Mouse (Mus musculus) kidney, adult 18-20 months (tissue): ENCODE results near the gene Zcchc24.
"Not testable (repeated sequence)": the region's sequence is repeated elsewhere in the genome, so short reads cannot be mapped to it uniquely, and the experiment has no call there.

Experiments used
- DNase-seq: peaks from one replicate; pipeline ENCODE4 v3.0.0; 2021

Gene Zcchc24

GRCm38 (mm10) chr14:25768915-25769625 lies at the start of gene Zcchc24:
Zcchc24 (minus strand) TSS chr14:25769039.
- DNase-seq, result peak; percentile 85

DNA sequence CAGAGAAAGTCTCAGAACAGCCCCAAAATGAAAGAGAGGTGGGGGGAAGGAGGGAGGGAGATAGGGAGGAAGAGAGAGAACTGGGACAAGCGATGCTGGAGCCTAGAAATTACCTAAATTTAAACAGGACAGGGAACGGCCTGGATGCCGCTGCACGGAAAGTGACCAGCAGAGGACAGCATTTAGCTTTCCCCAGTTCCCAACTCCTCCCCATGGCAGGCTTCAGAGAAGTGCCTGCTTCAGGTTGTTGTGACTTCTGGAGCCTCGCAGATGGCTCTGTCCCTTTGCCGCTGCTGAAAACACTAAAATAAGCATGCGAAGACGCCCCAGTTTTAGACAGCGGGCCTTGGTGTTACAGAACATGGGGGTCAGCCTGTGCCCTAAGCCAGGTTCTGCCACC lies 47.6 kb upstream of the Zcchc24 start:
- peak; percentile 75 for DNase-seq

GRCm38 (mm10) chr14:25814140-25814539 lies 45.3 kb upstream of the Zcchc24 start:
- DNase-seq, result no peak

DNA sequence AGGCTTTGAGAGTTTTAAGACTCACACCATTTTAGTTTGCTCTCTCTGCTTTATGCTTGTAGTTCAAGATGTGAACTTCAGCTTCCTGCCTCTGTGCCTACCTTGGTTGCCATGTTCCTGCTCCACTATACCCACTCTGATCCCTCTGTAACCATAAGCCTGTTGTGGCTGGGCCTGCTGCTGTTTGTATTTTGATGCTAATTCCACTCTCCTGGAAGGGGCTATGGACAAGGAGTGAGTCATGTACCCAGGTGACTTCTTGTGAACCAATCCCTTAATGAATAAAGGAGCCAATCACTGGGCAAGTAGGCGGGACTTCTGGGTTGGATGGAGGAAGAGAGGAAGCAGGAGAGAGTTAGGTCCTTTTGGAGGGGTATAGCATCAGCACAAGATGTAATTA lies 42.2 kb upstream of the Zcchc24 start:
- DNase-seq, result not testable (repeated sequence)

GRCm38 (mm10) chr14:25806561-25806960 lies 37.7 kb upstream of the Zcchc24 start:
- no peak for DNase-seq

GRCm38 (mm10) chr14:25805871-25806270 lies 37.0 kb upstream of the Zcchc24 start:
- DNase-seq, result peak; percentile 15

DNA sequence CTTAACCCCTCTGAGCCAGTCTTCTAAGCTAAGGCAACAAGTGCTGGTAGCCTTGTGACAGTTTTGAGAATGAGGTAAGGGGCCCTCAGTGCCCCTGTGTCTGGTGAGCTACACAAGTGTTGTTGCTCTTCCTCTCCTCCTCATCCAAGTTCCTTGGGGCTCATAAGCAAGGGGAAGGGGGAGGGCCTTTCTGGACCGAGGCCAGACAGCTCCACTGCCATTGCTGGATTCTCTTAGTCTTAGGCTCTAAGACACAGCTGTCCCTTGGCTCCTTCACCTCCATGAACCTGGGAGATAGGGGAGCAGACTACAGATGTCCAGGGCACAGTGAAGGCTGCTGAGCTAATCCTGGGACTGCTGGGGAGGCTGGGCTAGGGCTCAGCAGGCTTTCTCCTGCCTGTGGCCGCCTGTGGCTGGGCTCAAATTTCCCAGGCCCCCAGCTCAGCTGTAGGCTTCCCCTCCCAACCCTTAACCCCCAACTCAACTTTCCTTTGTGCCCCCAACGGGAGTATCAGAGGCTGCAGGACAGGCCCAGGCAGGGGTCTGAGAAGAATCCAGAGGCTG lies 34.5 kb upstream of the Zcchc24 start:
- no peak for DNase-seq

- no peak for DNase-seq
These were observed 33.7 kb upstream of the Zcchc24 start for GRCm38 (mm10) chr14:25802511-25802910.

- peak; percentile 80 for DNase-seq
These were observed 31.5 kb upstream of the Zcchc24 start for GRCm38 (mm10) chr14:25800166-25800960.

- no peak for DNase-seq
These were observed 27.8 kb upstream of the Zcchc24 start for GRCm38 (mm10) chr14:25796619-25797018.

GRCm38 (mm10) chr14:25795561-25796174 lies 26.8 kb upstream of the Zcchc24 start:
- no peak for DNase-seq

- no peak for DNase-seq
These were observed 26.2 kb upstream of the Zcchc24 start for GRCm38 (mm10) chr14:25795067-25795466.

GRCm38 (mm10) chr14:25794331-25794730 lies 25.5 kb upstream of the Zcchc24 start:
- no peak for DNase-seq

- no peak for DNase-seq
These were observed 22.0 kb upstream of the Zcchc24 start for GRCm38 (mm10) chr14:25790768-25791302.

GRCm38 (mm10) chr14:25789946-25790345 lies 21.1 kb upstream of the Zcchc24 start:
- DNase-seq, result no peak

GRCm38 (mm10) chr14:25789207-25789606 lies 20.4 kb upstream of the Zcchc24 start:
- no peak for DNase-seq

DNA sequence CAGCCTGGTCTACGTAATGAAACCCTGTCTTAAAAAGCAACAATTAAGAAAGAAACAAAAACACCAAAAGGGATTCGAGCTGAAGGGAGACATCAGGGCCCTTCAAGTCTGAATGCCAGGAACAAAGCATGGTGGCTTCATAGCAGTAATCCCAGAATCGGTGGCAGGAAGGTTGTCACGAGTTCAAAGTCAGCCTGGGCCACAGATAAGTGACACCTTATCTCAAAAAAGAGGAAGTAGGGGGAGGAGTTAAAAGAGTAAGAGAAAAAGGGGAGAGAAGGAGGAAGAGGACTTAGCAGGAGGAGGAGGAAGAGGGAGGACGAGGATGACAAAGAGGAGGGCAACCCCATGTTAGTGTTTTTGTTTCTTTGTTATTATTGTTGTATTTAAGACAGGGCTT lies 19.4 kb upstream of the Zcchc24 start:
- no peak for DNase-seq

GRCm38 (mm10) chr14:25787387-25787910 lies 18.6 kb upstream of the Zcchc24 start:
- no peak for DNase-seq

GRCm38 (mm10) chr14:25786959-25787358 lies 18.1 kb upstream of the Zcchc24 start:
- DNase-seq, result peak; percentile 18

DNA sequence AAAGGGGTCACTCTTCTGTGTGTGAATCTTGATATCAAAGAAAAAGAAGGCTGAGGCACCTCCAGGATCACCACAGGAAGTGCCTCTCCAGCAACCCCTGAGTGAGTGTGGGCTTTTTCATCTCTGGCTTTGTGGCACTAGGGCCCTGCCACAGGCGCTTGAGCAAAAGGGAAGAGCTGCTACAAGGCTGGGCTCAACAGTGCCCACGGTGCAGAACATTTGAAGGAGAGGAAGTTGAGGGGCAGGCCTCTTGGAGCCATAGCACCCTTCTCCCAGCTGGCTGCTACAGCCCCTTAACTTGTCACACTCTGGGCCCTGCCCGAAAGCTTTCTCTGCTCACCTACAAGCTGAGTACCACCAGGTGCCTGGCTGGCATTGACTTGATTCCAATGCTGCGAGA lies 16.4 kb upstream of the Zcchc24 start:
- DNase-seq, result no peak

DNA sequence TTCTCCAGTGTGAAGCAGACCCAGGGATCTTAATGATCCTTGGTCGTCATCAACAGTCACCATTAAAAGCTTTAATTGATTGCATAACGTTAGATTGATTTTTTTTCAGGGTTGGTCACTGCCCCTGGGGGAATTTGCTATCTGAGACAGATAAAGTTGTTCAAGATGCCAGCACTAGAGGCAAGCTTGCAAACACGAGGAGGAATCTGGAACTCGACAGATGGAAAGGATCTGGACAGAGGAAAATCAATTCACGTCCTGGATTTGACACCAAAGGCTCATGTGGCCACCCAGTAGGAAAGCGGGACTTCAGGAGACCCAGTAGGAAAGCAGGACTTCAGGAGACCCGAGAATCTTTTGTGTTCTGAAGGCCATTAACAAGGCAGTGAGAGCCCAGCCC lies 14.4 kb upstream of the Zcchc24 start:
- DNase-seq, result no peak

GRCm38 (mm10) chr14:25780601-25781000 lies 11.8 kb upstream of the Zcchc24 start:
- DNase-seq, result no peak

- no peak for DNase-seq
These were observed 7.5 kb upstream of the Zcchc24 start for GRCm38 (mm10) chr14:25776294-25776693.
